Mouse (Mus musculus) limb, embryonic 11.5 days (tissue): ENCODE results near the gene Smim14. TPM values are rescaled to one million over a fixed set of nuclear protein-coding genes. Genes with fewer than 3 reads are reported as not detected.

Experiments used
- ATAC-seq: fragments of 200-750 bp; cut with Nextera tagmentation; 2 replicates; pipeline ENCODE4 v1.8.0; 2017; ENCODE audit warnings: low read depth; ENCODE audit not compliant: insufficient number of reproducible peaks, low FRiP score, low TSS enrichment
- DNase-seq: peaks from one replicate; pipeline ENCODE4 v3.0.0-alpha.2; 2015; ENCODE audit warnings: low spot score
- H3K27ac ChIP-seq: fragments of 300-500 bp; sonication (generic); replicated peaks from 2 replicates; pipeline ENCODE4 v1.5.1; 2014; ENCODE audit warnings: low read depth, mild to moderate bottlenecking, low read length
- H3K27me3 ChIP-seq: fragments of 300-500 bp; sonication (generic); 2 replicates; pipeline ENCODE4 v1.6.1; 2014; ENCODE audit warnings: mild to moderate bottlenecking, low read length, mixed read lengths; ENCODE audit not compliant: control insufficient read depth, insufficient read depth
- H3K36me3 ChIP-seq: fragments of 300-500 bp; sonication (generic); 2 replicates; pipeline ENCODE4 v1.6.1; 2014; ENCODE audit warnings: mild to moderate bottlenecking, low read length, moderate library complexity, mixed read lengths; ENCODE audit not compliant: control insufficient read depth, insufficient read depth
- H3K4me1 ChIP-seq: fragments of 300-500 bp; sonication (generic); 2 replicates; pipeline ENCODE4 v1.6.1; 2014; ENCODE audit warnings: low read length, mixed read lengths; ENCODE audit not compliant: control insufficient read depth, insufficient read depth
- H3K4me2 ChIP-seq: fragments of 300-500 bp; sonication (generic); 2 replicates; pipeline ENCODE4 v1.6.1; 2014; ENCODE audit warnings: low read depth, mild to moderate bottlenecking, moderate library complexity; ENCODE audit not compliant: severe bottlenecking
- H3K4me3 ChIP-seq: fragments of 300-500 bp; sonication (generic); 2 replicates; pipeline ENCODE4 v1.5.1; 2014; ENCODE audit warnings: low read depth, low read length
- H3K9ac ChIP-seq: fragments of 300-500 bp; sonication (generic); 2 replicates; pipeline ENCODE4 v1.6.1; 2014; ENCODE audit warnings: mild to moderate bottlenecking, low read length
- H3K9me3 ChIP-seq: fragments of 300-500 bp; sonication (generic); 2 replicates; pipeline ENCODE4 v1.6.1; 2016; ENCODE audit warnings: low read length; ENCODE audit not compliant: control insufficient read depth
- WGBS: fragments of 180-500 bp; shearing (Covaris S2); extraction: QIAGEN DNeasy Blood & Tissue Kit; methylation state at CpG from one replicate; pipeline ENCODE4 v1.1.7; 2014; 5-methylcytosine and 5-hydroxymethylcytosine counted together
- polyA plus RNA-seq: library from polyadenylated mRNA; unstranded; fragments of >200 nt; fragmentation: Nextera tagmentation; extraction: Ambion mirVana; gene quantifications from 2 replicates; pipeline ENCODE4 v1.2.1, GENCODE M21; 2014

Gene Smim14
- polyA plus RNA-seq, 1 experiment from 2014 or later: 75.6 TPM

DNA sequence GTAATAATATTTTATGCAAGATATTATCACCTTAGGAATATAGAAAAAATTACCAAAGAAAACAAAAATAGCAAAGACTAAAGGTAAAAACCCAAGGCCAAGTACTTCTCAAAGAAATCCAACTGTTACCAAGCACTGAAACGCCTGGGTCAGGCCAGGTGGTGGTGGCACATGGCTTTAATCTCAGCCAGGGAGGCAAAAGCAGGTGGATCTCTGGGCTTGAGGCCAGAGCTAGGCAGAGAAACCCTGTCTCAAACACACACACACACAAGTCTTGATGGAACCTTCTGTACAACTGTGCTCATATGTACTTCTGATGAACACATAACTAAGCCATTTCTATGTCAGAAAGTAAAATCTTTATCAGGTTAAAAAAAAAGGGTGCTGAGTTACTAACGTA, 89.2 kb downstream of the Smim14 start:
- Histone ChIP-seq H3K36me3 (no peaks in the 10 kb centered on the region), H3K4me3 (no peak overlapping the region), H3K27ac (no peak overlapping the region), H3K4me2 (no peak overlapping the region), H3K4me1 (no peaks in the 10 kb centered on the region; the same call in 1 of the 2 replicates), H3K27me3 (no peaks in the 10 kb centered on the region), H3K9me3 (no peaks in the 10 kb centered on the region), H3K9ac (no peak overlapping the region)
- DNase-seq (no peak), ATAC-seq (no peak)
- 75% methylated on average over 2 of the region's 2 CpGs for WGBS

DNA sequence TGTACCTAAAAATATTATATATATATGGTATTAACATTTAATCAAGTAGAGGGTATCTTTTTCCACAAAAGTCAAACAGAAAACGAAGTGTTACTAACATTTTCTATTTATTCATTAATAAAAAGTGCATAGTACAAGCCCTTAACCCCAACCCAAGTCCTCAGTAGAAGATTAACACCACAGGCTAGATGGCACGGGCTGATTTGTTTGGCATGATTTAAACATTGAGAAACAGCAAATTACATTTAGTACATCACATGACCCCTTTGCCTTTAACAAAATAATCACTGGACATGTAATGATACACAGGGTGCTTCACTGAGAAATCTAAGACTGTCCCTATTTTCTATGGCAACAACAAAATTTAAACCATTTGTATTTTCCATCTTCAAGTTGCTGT, 90.2 kb downstream of the Smim14 start:
- Histone ChIP-seq H3K4me3 (no peak overlapping the region), H3K27ac (no peak overlapping the region), H3K4me1 (no peaks in the 10 kb centered on the region; the same call in 1 of the 2 replicates), H3K4me2 (no peak overlapping the region), H3K27me3 (no peaks in the 10 kb centered on the region), H3K9me3 (no peaks in the 10 kb centered on the region), H3K36me3 (no peaks in the 10 kb centered on the region), H3K9ac (no peak overlapping the region)
- ATAC-seq: no peak
- no peak for DNase-seq
- 80% methylated on average over 2 of the region's 2 CpGs for WGBS

DNA sequence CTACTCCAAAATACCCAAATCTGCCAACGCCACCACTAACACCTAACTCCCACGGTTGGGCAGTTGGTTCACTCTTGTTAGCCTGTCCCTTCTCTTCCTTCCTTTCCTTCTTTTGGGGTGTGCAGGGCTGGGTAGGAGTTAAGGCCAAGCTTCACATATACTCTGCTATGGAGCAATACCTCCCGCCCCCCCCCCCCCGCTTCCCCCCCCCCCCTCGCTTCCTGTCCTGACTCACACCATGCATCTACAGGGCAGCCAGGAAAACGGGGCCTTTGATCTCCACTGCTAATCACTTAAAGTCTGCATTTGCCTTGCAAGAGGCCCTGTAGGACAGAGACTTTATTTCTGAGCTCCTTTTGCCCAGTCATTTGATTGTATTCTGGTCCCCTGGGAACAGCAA, 92.0 kb downstream of the Smim14 start:
- H3K27ac ChIP-seq: no peak overlapping the region
- no peak overlapping the region for H3K4me2 ChIP-seq
- H3K9me3 ChIP-seq: no peaks in the 10 kb centered on the region
- DNase-seq (no peak), ATAC-seq (no peak)
- no peaks in the 10 kb centered on the region for H3K27me3 ChIP-seq
- 82% methylated on average over 2 of the region's 6 CpGs for WGBS
- H3K9ac ChIP-seq: no peak overlapping the region
- H3K36me3 ChIP-seq: no peaks in the 10 kb centered on the region
- no peak overlapping the region for H3K4me3 ChIP-seq
- no peaks in the 10 kb centered on the region; the same call in 1 of the 2 replicates for H3K4me1 ChIP-seq

DNA sequence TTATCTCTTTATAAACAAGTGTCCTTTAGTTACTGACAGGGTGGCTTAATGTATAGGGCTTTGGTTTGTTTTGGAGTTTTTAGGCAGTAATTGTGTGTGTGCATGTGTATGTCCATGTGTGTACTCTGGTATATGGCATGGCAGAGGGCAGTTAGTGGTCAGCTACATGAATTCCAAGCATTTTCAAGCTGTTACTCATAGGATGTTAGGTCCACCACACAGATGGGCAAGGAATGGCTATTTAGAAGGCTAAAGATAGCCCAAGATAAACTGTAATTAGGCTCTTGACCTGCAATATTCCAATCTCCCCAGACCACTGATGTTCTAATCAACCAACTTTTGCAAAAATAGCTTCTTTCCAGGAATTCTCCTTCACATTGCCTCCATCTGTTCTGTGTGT, 98.9 kb downstream of the Smim14 start:
- Histone ChIP-seq H3K27me3 (no peaks in the 10 kb centered on the region), H3K4me1 (0 out of 2 replicates have a peak, but pooled peaks cover 2% of the 10 kb centered on the region), H3K9ac (no peak overlapping the region), H3K27ac (no peak overlapping the region), H3K4me2 (no peak overlapping the region), H3K9me3 (no peaks in the 10 kb centered on the region), H3K36me3 (no peaks in the 10 kb centered on the region), H3K4me3 (no peak overlapping the region)
- ATAC-seq (no peak), DNase-seq (no peak)

DNA sequence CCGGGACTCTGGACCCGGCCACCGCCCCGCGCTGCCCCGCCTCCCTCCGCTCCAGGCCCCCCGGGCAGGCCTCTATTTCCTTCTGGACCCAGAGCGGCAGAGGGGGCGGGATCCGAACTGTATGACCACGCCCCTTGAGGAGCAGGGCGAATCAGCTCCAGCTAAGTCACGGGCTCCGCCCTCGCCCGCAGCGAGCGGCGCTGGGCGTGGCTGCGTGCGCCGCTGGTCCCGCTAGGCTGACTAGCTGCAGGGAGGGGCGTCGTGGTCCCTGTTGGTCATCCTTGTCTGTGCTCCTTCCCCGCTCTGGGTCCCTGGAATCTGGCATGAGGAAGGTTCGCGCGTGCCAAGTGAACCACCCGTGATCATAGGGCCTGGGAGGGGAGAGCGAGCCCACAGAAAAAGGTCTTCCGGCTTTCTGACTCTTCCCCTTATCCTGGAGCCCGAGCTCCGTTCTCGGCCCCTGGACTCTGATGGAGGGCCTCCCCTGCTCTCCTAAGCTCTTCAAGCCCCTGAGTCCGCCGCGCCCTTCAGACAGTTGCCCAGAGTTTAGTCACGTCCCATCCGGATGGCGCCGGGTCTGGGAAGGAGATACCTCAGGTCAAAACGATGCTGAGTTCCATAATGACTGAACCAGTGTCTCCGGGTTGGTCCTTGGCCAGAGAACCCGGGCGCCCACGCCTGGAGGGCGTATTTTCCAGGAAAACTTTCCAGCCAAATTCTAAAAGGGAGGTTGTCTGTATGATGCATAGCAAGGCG, 101.0 kb downstream of the Smim14 start, which contains the start of gene Ugdh:
TSS of gene Ugdh (minus strand) at position 144 of the 756 bp plus-strand sequence.
- peak; percentile 98 for ATAC-seq

DNA sequence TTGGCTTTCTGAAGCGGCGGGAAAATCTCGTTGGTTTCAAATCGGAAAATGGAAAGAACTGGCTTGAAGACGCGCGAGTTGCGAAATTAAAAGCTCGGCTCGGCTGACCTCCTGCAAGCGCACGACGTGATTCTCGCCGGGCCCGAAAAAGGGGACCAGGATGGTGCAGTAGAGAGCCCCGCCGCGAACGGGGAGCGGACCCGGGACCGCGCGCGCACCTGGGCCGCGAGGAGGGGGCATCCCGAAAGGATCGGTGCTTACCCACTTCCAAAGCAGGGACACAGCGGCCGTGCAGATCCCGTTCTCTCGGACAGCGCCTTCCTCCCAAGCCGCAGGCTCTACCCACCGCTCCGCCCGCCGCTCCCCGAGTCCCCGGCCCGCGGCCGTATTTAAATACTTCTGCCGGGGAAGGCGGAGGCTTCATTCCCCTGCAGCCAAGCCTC, 101.6 kb downstream of the Smim14 start:
- WGBS: under 1% methylated on average over 47 of the region's 47 CpGs
- Histone ChIP-seq H3K27me3 (no peaks in the 10 kb centered on the region), H3K4me3 (peak overlapping the region; percentile 81), H3K9ac (peak overlapping the region; percentile 80), H3K27ac (peak overlapping the region; percentile 16), H3K4me1 (0 out of 2 replicates have a peak, but pooled peaks cover 2% of the 10 kb centered on the region), H3K4me2 (peak overlapping the region; percentile 60), H3K36me3 (no peaks in the 10 kb centered on the region), H3K9me3 (no peaks in the 10 kb centered on the region)
- ATAC-seq: no peak
- DNase-seq: no peak

More for the DNA sequence above, 101.0 kb downstream of the Smim14 start, which contains the start of gene Ugdh:
- peak within 1 kb of the TSS; percentile 60 for H3K4me2 ChIP-seq
- WGBS: 1% methylated on average over 51 of the region's 51 CpGs
- H3K4me3 ChIP-seq: peak within 1 kb of the TSS; percentile 81
- no peaks in the 10 kb centered on the region for H3K9me3 ChIP-seq
- H3K36me3 ChIP-seq: no peaks in the 10 kb centered on the region
- H3K9ac ChIP-seq: peak within 1 kb of the TSS; percentile 80
- no peaks in the 10 kb centered on the region for H3K27me3 ChIP-seq
- 0 out of 2 replicates have a peak, but pooled peaks cover 2% of the 10 kb centered on the region for H3K4me1 ChIP-seq
- DNase-seq: peak; percentile 97
- peak within 1 kb of the TSS; percentile 16 for H3K27ac ChIP-seq

DNA sequence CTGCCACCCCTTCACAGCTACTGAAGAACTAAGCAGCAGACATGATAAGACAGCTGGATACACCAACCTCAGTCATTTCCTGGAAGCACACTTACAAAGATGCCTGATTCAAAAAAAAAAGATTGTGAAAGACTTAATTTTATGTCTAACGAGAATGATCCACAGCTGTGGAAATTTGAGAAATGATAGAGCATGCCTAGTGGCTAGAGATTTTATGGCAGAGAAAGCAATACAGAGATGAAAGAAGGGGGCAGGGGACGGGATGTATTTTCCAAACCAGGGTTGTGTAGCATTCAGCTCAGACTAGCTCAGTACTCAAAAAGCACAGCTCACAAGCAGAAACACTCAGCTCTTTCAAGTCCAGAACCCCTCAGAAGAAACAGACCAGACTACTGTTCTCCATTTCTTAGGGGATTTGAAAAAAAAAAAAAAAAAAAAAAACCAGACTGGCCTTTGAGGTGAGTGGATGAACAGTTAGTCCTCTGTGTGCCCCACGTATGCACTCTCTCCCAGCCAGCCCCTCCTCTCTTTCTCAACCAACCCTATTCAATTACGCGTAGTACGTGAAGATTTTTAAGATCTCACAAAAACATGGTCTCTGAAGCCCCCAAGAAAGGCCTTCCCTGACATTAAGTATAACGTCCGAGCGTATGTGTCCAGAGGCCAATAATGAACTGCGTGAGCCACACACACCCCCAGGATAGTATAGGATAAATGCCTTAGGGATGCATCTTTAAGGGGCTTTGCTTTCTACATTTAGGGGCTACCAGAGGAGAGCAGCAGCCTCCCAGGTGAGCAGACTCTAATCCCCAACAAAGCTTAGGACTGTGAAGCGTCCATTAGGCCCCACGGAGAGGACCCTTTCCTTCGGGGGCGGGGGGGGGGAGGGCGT, 102.3 kb downstream of the Smim14 start:
- DNase-seq (no peak), ATAC-seq (no peak; the same call in 1 of the 2 replicates)
- no peaks in the 10 kb centered on the region for H3K36me3 ChIP-seq
- peak overlapping the region; percentile 16 for H3K27ac ChIP-seq
- peak overlapping the region; percentile 60 for H3K4me2 ChIP-seq
- peak overlapping the region; percentile 81 for H3K4me3 ChIP-seq
- no peaks in the 10 kb centered on the region for H3K9me3 ChIP-seq
- H3K9ac ChIP-seq: peak overlapping the region; percentile 80
- 6% methylated on average over 14 of the region's 15 CpGs for WGBS
- H3K4me1 ChIP-seq: 0 out of 2 replicates have a peak, but pooled peaks cover 2% of the 10 kb centered on the region
- no peaks in the 10 kb centered on the region for H3K27me3 ChIP-seq

DNA sequence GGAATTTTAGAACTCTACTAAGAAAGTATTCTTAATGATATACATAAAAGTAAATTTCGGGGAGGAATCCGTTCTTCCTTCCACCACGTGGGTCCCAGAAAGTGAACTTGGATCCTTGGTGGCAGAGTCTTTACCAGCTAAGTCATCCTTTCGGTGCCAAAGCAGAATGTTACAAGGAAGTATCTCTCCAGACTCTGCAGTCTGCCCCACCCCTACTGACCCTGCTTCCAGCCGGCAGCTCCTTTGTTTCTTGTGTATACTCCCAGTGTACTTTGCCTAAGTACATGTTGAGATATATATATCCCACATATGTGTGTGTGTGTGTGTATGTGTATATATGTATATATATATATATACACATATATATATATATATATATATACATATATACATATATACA, 107.5 kb downstream of the Smim14 start:
- no peak for DNase-seq
- WGBS: 87% methylated on average over 5 of the region's 5 CpGs
- Histone ChIP-seq H3K4me3 (no peak overlapping the region), H3K27me3 (no peaks in the 10 kb centered on the region), H3K27ac (no peak overlapping the region), H3K36me3 (no peaks in the 10 kb centered on the region), H3K9ac (no peak overlapping the region), H3K9me3 (no peaks in the 10 kb centered on the region), H3K4me1 (0 out of 2 replicates have a peak, but pooled peaks cover 2% of the 10 kb centered on the region), H3K4me2 (no peak overlapping the region)
- no peak for ATAC-seq
